Mouse (Mus musculus) lung, adult 2 months (tissue): ENCODE measurements around the gene Tstd3.

Source experiments
- CTCF ChIP-seq: fragments of 200-500 bp; IDR thresholded peaks from 2 replicates; pipeline ENCODE4 v1.5.1; 2011; ENCODE audit warnings: mild to moderate bottlenecking, low read length, control low read depth; ENCODE audit not compliant: insufficient read depth
- POLR2A ChIP-seq: fragments of 200-500 bp; IDR thresholded peaks from 2 replicates; pipeline ENCODE4 v1.6.1; 2011; ENCODE audit warnings: low read depth, mild to moderate bottlenecking, control low read depth, low read length, borderline replicate concordance; ENCODE audit errors: extremely low read depth

DNA sequence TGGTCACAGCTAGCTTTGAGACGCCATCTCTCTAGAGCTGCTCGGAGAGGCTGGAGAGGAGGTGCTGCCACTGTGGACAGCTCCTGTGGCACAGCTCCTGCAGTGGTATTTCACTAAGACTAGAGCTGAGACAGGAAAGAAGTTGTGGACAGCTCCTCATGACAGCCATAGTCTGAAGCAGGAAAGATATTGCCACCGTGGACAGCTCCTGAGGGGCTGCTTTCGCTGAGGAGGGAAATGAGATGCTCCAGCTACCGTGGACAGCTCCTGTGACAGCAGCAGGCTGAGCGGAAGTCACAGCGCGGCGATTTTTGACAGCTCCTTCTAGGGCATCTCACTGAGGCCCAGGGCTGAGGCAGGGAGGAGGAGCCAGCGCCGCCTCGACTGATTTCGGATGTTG lies 54.9 kb downstream of the Tstd3 start:
- TF ChIP-seq POLR2A, result no peak
- no peak for TF ChIP-seq CTCF
